Mouse (Mus musculus): ENCODE measurements at regions not wholly inside any gene's neighbourhood (a gene's known extent, or its start where the extent isn't known, plus 50 kb on each side); places are given as distances from the start of the nearest gene placed in this dataset.

DNA sequence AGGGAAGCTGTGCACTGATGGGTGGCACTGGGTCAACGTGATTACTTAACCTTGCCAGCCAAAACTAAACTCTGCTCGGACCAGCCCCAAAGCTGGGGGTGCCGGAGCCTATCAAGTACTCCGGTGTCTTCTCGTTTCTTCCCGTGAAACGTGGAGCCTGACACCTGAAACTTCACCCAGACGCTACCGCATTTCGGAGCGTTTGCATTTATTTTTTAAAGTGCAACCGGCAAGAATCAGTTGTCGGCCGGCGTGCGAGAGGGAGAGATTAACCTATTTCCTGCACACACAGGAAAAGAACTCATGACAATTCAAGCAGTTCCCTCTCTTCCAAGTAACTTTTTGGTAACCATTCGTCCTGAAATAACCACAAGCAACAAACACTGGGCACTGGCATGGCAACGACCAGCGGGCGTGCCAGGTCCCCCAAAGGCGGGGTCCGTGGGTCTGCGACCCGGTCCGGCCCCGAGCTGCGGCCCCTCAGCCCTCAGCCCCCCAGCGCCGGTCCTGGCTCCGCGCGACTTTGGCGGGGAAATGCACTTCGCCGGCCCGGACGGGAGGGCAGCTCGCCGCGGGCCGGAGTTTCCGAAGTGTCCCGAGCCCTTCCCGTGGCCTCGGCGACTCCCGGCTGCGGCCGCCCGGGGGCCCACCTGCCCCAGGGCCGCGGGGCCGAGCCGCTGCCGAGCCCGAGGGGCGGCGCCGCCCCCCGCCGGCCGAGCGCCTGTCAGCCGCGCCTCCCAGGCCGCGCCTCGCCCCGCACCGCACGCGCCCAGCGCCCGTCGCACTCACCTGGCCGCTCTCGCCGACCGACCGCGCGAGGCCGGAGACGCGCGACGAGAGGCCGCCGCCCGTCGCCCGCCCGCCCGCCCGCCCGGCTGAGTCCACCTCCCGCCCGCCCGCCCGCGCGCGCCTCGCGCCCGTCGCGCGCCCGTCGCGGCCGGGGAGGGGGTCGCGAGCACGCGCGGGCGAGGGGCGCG, 1861.7 kb upstream of the Lrrc6 start:
- peak; percentile 67 for DNase-seq

DNA sequence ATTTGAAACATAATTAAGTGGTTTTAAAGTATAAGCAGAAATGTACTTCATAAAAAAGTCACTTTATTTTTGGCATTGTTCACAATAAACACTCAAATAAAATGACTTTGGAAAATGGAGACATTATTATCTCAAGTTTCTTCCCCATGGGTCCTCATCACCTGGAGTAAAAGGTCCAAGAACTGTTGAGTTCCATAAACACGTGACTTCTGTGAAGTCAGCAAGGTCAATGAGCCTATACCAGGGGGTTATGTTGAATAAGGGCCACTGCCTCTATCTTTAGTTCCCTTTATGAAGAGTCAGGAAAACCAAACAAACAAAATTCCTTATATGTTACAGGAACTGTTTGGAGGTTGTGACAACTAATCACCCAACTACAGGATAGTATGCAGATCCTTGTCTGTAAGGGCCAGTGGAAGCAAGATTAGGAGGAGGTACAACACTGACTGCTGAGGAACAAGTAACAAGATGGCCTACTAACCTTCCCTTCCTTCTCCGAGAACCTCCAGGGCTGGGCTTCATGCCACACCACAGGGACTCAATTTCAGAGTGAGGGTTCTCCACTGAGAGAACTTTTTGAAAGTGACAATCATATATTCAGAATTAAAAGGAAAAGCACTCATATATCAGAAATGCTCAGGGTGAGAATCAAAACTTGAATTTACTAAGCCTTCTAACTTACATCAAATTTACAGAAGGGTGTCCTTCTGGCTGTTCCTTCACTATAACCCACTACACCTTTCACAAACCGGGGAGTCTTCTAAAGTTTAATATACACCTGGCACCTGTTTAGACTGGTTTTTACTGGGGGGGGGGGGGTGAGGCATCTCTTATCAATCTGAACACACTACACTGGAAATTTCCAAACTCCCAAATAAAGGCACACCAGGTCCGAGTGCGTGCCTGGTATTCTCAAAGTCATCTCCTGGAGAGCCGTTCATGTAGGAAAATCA, 1860.5 kb upstream of the Lrrc6 start:
- peak; percentile 37 for DNase-seq

- DNase-seq = no peak
These were observed 1858.8 kb upstream of the Lrrc6 start for GRCm38 (mm10) chr15:68359496-68359895.

DNA sequence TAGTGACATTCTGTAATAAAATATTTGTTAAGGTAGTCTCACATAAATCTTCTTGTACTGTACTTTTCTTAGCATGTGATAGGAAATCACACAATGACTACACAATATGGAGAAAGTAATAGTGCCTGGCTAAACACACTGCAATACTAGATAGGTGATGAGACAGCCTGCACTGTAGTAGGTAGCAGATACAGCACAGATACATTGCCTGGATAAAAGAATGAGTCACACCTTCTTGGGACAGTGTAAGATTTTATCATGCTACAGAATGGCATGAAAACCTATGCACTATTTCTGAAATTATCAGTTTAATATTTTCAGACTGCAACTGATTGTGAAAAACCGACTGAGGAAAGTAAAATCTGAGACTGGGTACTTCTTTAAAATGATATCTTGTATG, 1855.2 kb upstream of the Lrrc6 start:
- no peak for DNase-seq

DNA sequence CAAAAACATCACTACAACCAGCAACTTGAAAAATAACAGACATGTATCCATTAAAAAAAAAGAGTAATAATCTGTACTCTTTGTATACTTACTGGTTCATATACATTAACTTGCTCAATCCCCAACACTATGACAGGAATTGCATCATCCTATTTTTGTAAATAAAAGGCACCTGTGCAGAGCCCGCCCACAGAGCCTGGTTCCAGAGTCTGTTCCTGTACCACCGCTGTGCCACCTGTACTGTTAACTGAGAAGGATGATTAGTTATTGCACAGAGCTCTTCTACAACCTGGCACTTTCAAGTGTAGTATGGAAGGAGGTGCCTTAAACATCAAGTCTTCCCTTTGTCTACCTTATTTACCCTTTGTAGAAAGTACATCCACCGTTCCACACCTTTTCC, 1843.9 kb upstream of the Lrrc6 start:
- peak; percentile 51 for DNase-seq

- no peak for DNase-seq
These were observed 1841.8 kb upstream of the Lrrc6 start for GRCm38 (mm10) chr15:68342542-68342941.

- no peak for DNase-seq
These were observed 1840.3 kb upstream of the Lrrc6 start for GRCm38 (mm10) chr15:68341056-68341455.

- DNase-seq = no peak
These were observed 1836.6 kb upstream of the Lrrc6 start for GRCm38 (mm10) chr15:68337264-68337663.

DNA sequence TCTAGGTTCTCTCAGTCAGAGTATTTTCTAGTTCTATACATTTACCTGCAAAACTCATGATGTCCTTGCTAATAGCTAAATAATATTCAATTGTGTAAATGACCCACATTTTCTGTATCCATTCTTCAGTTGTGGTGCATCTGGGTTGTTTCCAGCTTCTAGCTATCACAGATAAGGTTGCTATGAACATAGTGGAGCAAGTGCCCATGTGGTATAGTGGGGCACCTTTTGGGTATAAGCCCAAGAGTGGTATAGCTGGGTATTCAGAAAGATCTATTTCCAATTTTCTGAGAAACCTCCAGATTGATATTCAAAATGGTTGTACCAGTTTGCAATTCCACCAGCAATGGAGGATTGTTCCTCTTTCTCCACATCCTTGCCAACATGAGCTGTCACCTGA, 1835.1 kb upstream of the Lrrc6 start:
- DNase-seq = no peak

GRCm38 (mm10) chr15:68316116-68316515, 1815.4 kb upstream of the Lrrc6 start:
- DNase-seq = no peak
